Mouse (Mus musculus) kidney, postnatal 10 days (tissue): ENCODE measurements around the gene Strn.

Experiments used
- DNase-seq: peaks from one replicate; pipeline ENCODE4 v3.0.0; 2021; ENCODE audit warnings: mixed read lengths

The Strn gene

GRCm38 (mm10) chr17:78614481-78614880 is 122.5 kb downstream of the Strn start:
- no peak for DNase-seq

GRCm38 (mm10) chr17:78611117-78611516 is 125.9 kb downstream of the Strn start:
- peak; percentile 41 for DNase-seq

- DNase-seq, result no peak
Measured at GRCm38 (mm10) chr17:78609191-78609855, 127.7 kb downstream of the Strn start.

- DNase-seq, result no peak
Measured at GRCm38 (mm10) chr17:78608716-78609115, 128.3 kb downstream of the Strn start.

GRCm38 (mm10) chr17:78608135-78608670 is 128.8 kb downstream of the Strn start:
- DNase-seq, result no peak

- DNase-seq, result peak; percentile 77
Measured at GRCm38 (mm10) chr17:78604431-78604830, 132.6 kb downstream of the Strn start.

GRCm38 (mm10) chr17:78603872-78604271 is 133.1 kb downstream of the Strn start:
- DNase-seq, result peak; percentile 86

- DNase-seq, result no peak
Measured at GRCm38 (mm10) chr17:78602316-78602715, 134.7 kb downstream of the Strn start.

GRCm38 (mm10) chr17:78601601-78602000 is 135.4 kb downstream of the Strn start:
- DNase-seq, result no peak

GRCm38 (mm10) chr17:78601042-78601441 is 136.0 kb downstream of the Strn start:
- DNase-seq, result no peak
